Mouse (Mus musculus) left cerebral cortex, adult 6 months (tissue): ENCODE results near the gene Rnase11. TPM values are rescaled to one million over a fixed set of nuclear protein-coding genes. Genes with fewer than 3 reads are reported as not detected.

Experiments
- long read RNA-seq, 2 experiments: library from polyadenylated mRNA; unstranded; transcript quantifications; one replicate each; pipeline ENCODE4 v2.0.0; 2019 to 2020
- polyA plus RNA-seq: library from polyadenylated mRNA; unstranded; fragments of <200 nt; fragmentation: Nextera tagmentation; gene quantifications from 2 replicates; pipeline ENCODE4 v1.2.3, GENCODE M21; 2021

Gene Rnase11
- not detected in 2 replicates for polyA plus RNA-seq
- long read RNA-seq, experiment 1: 0 reads
- long read RNA-seq, experiment 2: 0 reads

DNA sequence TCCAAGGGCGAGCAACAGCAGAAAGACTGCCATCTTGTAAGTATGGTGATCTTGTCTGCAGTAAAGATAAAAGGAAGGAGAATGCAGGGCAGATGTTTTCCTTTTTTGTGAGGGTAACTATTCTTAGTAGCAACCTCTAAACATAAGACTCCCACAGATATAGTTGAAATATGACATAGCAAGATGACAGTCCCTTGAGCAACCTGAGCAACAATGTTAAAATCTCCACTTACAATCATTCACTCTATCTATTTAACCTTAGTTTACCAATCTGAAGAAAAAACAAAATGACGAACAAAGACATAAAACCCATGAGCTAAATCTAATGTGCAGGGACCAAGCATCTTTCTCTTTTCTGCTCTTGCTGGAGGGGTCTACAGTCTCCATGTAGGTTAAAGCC lies at the start of gene Rnase11:
Gene Rnase11 (minus strand): TSS at position 101 of the 400 bp plus-strand sequence.

DNA sequence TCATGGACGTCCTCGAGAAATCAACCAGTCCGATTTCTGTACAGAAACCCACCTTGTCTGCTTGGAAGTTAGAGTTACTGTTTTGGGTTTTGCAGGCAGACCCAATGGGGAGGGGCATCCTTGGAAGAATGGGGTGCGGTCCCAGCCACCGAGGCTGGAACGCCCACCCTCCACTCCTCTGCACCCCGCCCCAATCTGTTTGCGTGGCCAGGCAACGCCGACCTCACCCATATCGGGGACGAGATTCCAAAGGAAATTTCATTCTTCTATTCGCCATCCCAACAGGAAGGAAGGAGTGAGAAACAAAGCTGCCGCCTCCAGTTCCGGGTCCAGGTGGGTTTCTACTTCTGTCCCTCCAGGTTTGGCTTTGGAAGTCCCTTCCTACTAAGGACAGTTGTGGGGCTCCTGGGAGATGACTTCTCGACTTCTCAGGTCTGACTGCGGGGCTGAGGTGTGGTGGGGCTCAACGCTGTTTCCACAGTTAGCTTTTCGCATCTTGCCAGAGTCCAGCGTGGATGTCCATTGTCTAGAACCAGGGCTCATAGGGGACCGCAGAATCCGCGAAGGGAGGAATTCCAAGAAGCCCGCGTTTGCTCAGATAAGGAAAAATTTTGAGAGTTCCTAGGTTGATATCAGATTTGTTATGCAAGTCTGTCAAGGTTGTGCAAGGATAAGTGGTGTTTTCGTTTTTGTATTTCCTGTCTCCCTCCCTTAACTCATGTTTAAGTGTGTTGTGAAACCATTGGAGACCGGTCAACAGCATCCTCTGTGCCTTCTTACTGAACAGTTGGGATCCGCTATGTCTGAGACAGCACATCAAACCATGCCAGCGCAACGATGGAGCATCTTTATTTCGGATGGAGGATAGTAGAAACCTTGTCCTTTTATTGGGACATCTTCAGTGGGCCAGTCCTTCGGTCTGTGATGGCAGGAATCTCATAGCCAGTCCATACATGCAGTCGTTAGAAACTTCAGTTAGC lies 41.2 kb upstream of the Rnase11 start, which contains the start of the genes Rnase4 and Ang:
Gene Rnase4 (plus strand): TSS at position 157 of the 980 bp plus-strand sequence.
Gene Ang (plus strand): TSS at position 230 of the 980 bp plus-strand sequence.

DNA sequence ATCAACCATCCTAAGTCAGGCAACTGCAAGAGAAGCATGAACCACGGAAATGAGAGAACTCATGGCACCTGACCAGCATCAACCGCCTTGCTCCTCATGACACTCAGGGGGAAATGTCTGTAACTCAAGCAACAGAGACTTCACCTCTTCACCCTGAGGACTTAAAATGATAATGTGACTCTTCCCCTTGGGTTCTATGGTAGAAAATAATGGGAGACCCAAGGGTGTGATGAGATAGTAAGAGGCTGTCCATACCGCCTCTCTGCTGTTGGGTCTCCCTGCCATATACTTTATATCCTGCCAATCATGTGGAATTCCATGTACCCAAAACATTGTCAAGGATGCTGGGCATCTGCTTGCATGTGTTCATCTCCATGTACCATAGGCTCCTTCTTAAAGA lies 24.4 kb upstream of the Rnase11 start, which contains the start of gene Olfr750:
Gene Olfr750 (minus strand): TSS at position 101 of the 400 bp plus-strand sequence.

DNA sequence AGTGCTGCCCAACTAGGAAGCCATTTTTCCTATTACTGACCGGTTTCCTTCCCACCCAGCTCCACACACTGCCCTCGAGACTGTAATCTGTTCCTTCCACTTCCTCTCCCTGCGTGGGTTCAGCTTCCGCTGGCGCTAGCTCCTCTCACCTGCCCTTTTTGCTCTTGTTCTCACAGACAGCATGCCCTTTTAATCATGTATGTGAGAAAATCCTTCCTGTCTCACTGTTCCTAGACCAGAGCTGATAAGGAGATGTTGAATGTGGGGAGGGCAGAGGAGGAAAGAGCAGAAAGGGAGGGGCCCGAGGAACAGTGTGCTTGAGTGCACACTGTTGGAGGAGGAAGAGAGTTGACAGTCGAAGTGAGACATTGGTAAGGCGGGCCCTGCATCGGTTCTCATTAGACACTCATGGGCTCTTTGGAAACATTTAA lies 7.5 kb upstream of the Rnase11 start, which contains the start of gene Rnase12:
Gene Rnase12 (minus strand): TSS at position 261 of the 431 bp plus-strand sequence.

DNA sequence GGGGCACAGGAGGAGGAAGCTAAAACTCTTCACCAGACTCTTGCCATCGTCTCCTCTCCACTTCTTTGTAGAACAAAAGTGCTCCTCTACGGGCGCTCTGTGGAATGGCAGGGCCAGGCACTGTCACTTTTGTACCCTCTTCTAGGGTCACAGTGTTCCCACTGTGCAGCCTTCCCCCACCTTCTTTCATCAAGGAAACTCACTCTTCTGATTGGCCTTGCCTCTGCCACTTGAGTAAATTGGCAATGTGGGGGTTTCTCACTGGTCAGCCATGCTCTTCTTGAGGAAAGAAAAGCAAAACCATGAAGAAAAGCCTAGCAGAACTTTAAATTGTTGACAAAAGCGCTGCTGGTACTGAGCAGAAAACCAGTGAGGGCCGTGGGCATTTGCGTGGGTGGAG lies 8.2 kb downstream of the Rnase11 start, which contains the start of gene Rnase9:
Gene Rnase9 (minus strand): TSS at position 101 of the 400 bp plus-strand sequence.

DNA sequence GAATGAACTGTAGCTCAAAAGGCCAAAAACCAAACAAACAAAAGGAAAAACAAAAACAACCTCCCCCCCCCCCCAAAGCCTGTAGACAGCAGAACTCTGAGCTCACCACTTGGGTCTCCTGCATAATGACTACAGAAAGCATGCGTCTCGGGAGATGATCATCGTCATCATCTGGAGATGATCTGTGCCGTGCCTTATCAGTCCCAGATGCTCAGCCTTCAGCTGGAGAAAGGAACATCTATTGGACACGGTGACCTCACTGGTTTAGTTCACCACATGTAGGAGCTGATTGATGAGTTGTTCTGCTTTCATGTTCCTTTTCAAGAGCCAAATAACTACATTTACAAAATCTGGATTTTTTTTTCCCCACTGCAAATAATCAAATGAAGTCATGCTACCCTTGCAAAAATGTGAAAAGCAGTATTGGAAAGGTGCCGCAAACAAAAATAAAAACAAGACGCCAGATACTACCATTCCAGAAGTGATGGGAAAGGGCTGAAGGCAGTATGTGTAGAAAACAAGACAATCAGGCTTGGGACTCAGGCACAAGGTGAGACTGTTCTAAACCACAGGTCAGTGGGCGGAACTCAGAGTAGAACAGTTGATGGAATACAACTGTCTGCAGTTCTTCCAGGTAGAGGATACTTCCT lies 42.7 kb downstream of the Rnase11 start, which contains the start of gene Rnase10:
Gene Rnase10 (plus strand): TSS at position 600 of the 650 bp plus-strand sequence.

Other genes with a start within 250 kb of the Rnase11 start
- not detected in 2 replicates for gene Ccnb1ip1, start 242.4 kb downstream of the Rnase11 start, polyA plus RNA-seq
- 20.4 and 20.8 TPM in 2 replicates for gene Parp2, start 242.3 kb downstream of the Rnase11 start, polyA plus RNA-seq
- 1.5 and 2.0 TPM in 2 replicates for gene Tep1, start 179.6 kb downstream of the Rnase11 start, polyA plus RNA-seq
- gene Klhl33, start 152.7 kb downstream of the Rnase11 start, polyA plus RNA-seq: 0.61 and 0.65 TPM in 2 replicates
- 58.6 and 80.7 TPM in 2 replicates for gene Osgep, start 125.3 kb downstream of the Rnase11 start, polyA plus RNA-seq
- gene Apex1, start 125.2 kb downstream of the Rnase11 start, polyA plus RNA-seq: 69.3 and 83.9 TPM in 2 replicates
- gene Pip4p1, start 119.3 kb downstream of the Rnase11 start, polyA plus RNA-seq: 42.9 and 88.9 TPM in 2 replicates
- gene Pnp, start 119.1 kb downstream of the Rnase11 start, polyA plus RNA-seq: 7.8 and 10.7 TPM in 2 replicates
- gene Gm49342, start 105.6 kb downstream of the Rnase11 start, polyA plus RNA-seq: not detected in 2 replicates
- gene Pnp2, start 94.2 kb downstream of the Rnase11 start, polyA plus RNA-seq: 1.5 and 2.1 TPM in 2 replicates
- gene Rnase10, start 42.4 kb downstream of the Rnase11 start, polyA plus RNA-seq: 0.09 and 0.13 TPM in 2 replicates
- not detected in 2 replicates for gene Rnase9, start 8.3 kb downstream of the Rnase11 start, polyA plus RNA-seq
- gene Rnase12, start 7.5 kb upstream of the Rnase11 start, polyA plus RNA-seq: not detected in 2 replicates
- not detected in 2 replicates for gene Olfr750, start 24.3 kb upstream of the Rnase11 start, polyA plus RNA-seq
- 17.0 and 17.2 TPM in 2 replicates for gene Rnase4, start 40.9 kb upstream of the Rnase11 start, polyA plus RNA-seq
- gene Ang, start 41.0 kb upstream of the Rnase11 start, polyA plus RNA-seq: 3.2 and 3.5 TPM in 2 replicates
- gene Eddm3b, start 64.3 kb upstream of the Rnase11 start, polyA plus RNA-seq: not detected in 2 replicates
- 0.10 and 0.44 TPM in 2 replicates for gene Rnase6, start 73.7 kb upstream of the Rnase11 start, polyA plus RNA-seq
- gene Rnase1, start 96.6 kb upstream of the Rnase11 start, polyA plus RNA-seq: 1.2 and 1.7 TPM in 2 replicates
- gene Rnase2b, start 112.1 kb upstream of the Rnase11 start, polyA plus RNA-seq: not detected in 2 replicates
- gene Ang2, start 149.0 kb upstream of the Rnase11 start, polyA plus RNA-seq: not detected in 2 replicates
- gene Ear14, start 153.2 kb upstream of the Rnase11 start, polyA plus RNA-seq: not detected in 2 replicates
- gene Rnase2a, start 205.9 kb upstream of the Rnase11 start, polyA plus RNA-seq: not detected in 2 replicates